Mouse (Mus musculus): ENCODE measurements at regions not wholly inside any gene's neighbourhood (a gene's known extent, or its start where the extent isn't known, plus 50 kb on each side); places are given as distances from the start of the nearest gene placed in this dataset.
"Not testable (repeated sequence)": the region's sequence is repeated elsewhere in the genome, so short reads cannot be mapped to it uniquely, and the experiment has no call there.

GRCm38 (mm10) chr3:81750164-81750563, 182.2 kb upstream of the Ctso start:
- ATAC-seq, result no peak

- ATAC-seq, result no peak
These were observed 179.4 kb upstream of the Ctso start for GRCm38 (mm10) chr3:81752955-81753354.

GRCm38 (mm10) chr3:81760383-81760782, 172.0 kb upstream of the Ctso start:
- no peak for ATAC-seq

- peak; percentile 89 for ATAC-seq
These were observed 171.5 kb upstream of the Ctso start for GRCm38 (mm10) chr3:81760914-81761313.

- ATAC-seq, result no peak
These were observed 160.6 kb upstream of the Ctso start for GRCm38 (mm10) chr3:81771812-81772211.

GRCm38 (mm10) chr3:81773012-81773411, 159.4 kb upstream of the Ctso start:
- no peak for ATAC-seq

GRCm38 (mm10) chr3:81782081-81782480, 150.3 kb upstream of the Ctso start:
- ATAC-seq, result no peak

GRCm38 (mm10) chr3:81782921-81783541, 149.4 kb upstream of the Ctso start:
- ATAC-seq, result peak; percentile 75

- peak; percentile 23 for ATAC-seq
These were observed 143.5 kb upstream of the Ctso start for GRCm38 (mm10) chr3:81788915-81789314.

GRCm38 (mm10) chr3:81789664-81790063, 142.7 kb upstream of the Ctso start:
- ATAC-seq, result no peak

- ATAC-seq, result no peak
These were observed 130.3 kb upstream of the Ctso start for GRCm38 (mm10) chr3:81802096-81802495.

GRCm38 (mm10) chr3:81805745-81806144, 126.7 kb upstream of the Ctso start:
- no peak for ATAC-seq

GRCm38 (mm10) chr3:81809604-81810003, 122.8 kb upstream of the Ctso start:
- no peak for ATAC-seq

- ATAC-seq, result no peak
These were observed 112.1 kb upstream of the Ctso start for GRCm38 (mm10) chr3:81820304-81820703.

- ATAC-seq, result no peak
These were observed 102.9 kb upstream of the Ctso start for GRCm38 (mm10) chr3:81829525-81829924.

GRCm38 (mm10) chr3:81829966-81830599, 102.3 kb upstream of the Ctso start:
- ATAC-seq, result no peak

- ATAC-seq, result no peak
These were observed 96.8 kb upstream of the Ctso start for GRCm38 (mm10) chr3:81835380-81836157.

GRCm38 (mm10) chr3:81836478-81836877, 95.9 kb upstream of the Ctso start:
- ATAC-seq, result no peak

GRCm38 (mm10) chr3:81838121-81838520, 94.3 kb upstream of the Ctso start:
- not testable (repeated sequence) for ATAC-seq

GRCm38 (mm10) chr3:81864487-81864886, 67.9 kb upstream of the Ctso start:
- no peak for ATAC-seq

All from CD4-positive, CD25-positive, alpha-beta regulatory T cell, adult 4 months (primary cell).